Mouse (Mus musculus) stomach, embryonic 16.5 days (tissue): ENCODE results near the gene Cdc34. TPM values are rescaled to one million over a fixed set of nuclear protein-coding genes. Genes with fewer than 3 reads are reported as not detected.

ENCODE experiments used
- ATAC-seq: fragments of 200-750 bp; cut with Nextera tagmentation; 2 replicates; pipeline ENCODE4 v1.8.0; 2017; ENCODE audit warnings: moderate number of reproducible peaks, moderate TSS enrichment; ENCODE audit not compliant: insufficient read depth, low FRiP score
- H3K27ac ChIP-seq: fragments of 300-500 bp; sonication (generic); 2 replicates; pipeline ENCODE4 v1.5.1; 2014; ENCODE audit warnings: low read length
- H3K27me3 ChIP-seq: fragments of 300-500 bp; sonication (generic); 2 replicates; pipeline ENCODE4 v1.6.1; 2014; ENCODE audit warnings: low read length, control low read depth, mixed read lengths; ENCODE audit not compliant: control insufficient read depth, insufficient read depth
- H3K36me3 ChIP-seq: fragments of 300-500 bp; sonication (generic); 2 replicates; pipeline ENCODE4 v1.6.1; 2014; ENCODE audit warnings: low read length; ENCODE audit not compliant: control insufficient read depth, insufficient read depth
- H3K4me1 ChIP-seq: fragments of 300-500 bp; sonication (generic); 2 replicates; pipeline ENCODE4 v1.6.1; 2014; ENCODE audit warnings: low read length, control low read depth, mixed read lengths; ENCODE audit not compliant: control insufficient read depth, insufficient read depth
- H3K4me2 ChIP-seq: fragments of 300-500 bp; sonication (generic); 2 replicates; pipeline ENCODE4 v1.6.1; 2014; ENCODE audit warnings: low read depth, low read length, mixed read lengths
- H3K4me3 ChIP-seq: fragments of 300-500 bp; sonication (generic); replicated peaks from 2 replicates; pipeline ENCODE4 v1.5.1; 2014; ENCODE audit warnings: mild to moderate bottlenecking, low read length
- H3K9ac ChIP-seq: fragments of 300-500 bp; sonication (generic); 2 replicates; pipeline ENCODE4 v1.6.1; 2014; ENCODE audit warnings: low read length
- H3K9me3 ChIP-seq: fragments of 300-500 bp; sonication (generic); replicated peaks from 2 replicates; pipeline ENCODE4 v1.6.1; 2016; ENCODE audit warnings: low read length, control low read depth; ENCODE audit not compliant: control insufficient read depth
- WGBS: fragments of 180-500 bp; shearing (Covaris S2); extraction: QIAGEN DNeasy Blood & Tissue Kit; methylation state at CpG from one replicate; pipeline ENCODE4 v1.1.7; 2014; 5-methylcytosine and 5-hydroxymethylcytosine counted together
- polyA plus RNA-seq: library from polyadenylated mRNA; unstranded; fragments of >200 nt; fragmentation: Nextera tagmentation; extraction: Ambion mirVana; gene quantifications from 2 replicates; pipeline ENCODE4 v1.2.1, GENCODE M21; 2015

Cdc34 gene
- polyA plus RNA-seq, 1 experiment from 2014 or later: 84.6 TPM

GRCm38 (mm10) chr10:79682916-79683582 lies 1.1 kb downstream of the Cdc34 start:
- Histone ChIP-seq H3K4me2 (peak overlapping the region; percentile 84), H3K27ac (peak overlapping the region; percentile 76), H3K36me3 (peaks cover 12% of the 10 kb centered on the region; the same call in 1 of the 2 replicates), H3K4me1 (peaks cover 19% of the 10 kb centered on the region), H3K9ac (peak overlapping the region; percentile 87), H3K27me3 (no peaks in the 10 kb centered on the region), H3K9me3 (no peaks in the 10 kb centered on the region), H3K4me3 (peak overlapping the region; percentile 89)
- no peak for ATAC-seq
- 2% methylated on average over 10 of the region's 10 CpGs for WGBS

GRCm38 (mm10) chr10:79683726-79684640 lies 2.0 kb downstream of the Cdc34 start:
- no peaks in the 10 kb centered on the region for H3K9me3 ChIP-seq
- peak overlapping the region; percentile 87 for H3K9ac ChIP-seq
- peak overlapping the region; percentile 89 for H3K4me3 ChIP-seq
- H3K36me3 ChIP-seq: peaks cover 19% of the 10 kb centered on the region
- H3K4me2 ChIP-seq: peak overlapping the region; percentile 84
- 82% methylated on average over 6 of the region's 6 CpGs for WGBS
- H3K27ac ChIP-seq: no peak overlapping the region
- peaks cover 19% of the 10 kb centered on the region for H3K4me1 ChIP-seq
- no peaks in the 10 kb centered on the region for H3K27me3 ChIP-seq
- ATAC-seq: no peak

GRCm38 (mm10) chr10:79684770-79685600 lies 3.0 kb downstream of the Cdc34 start:
- H3K4me3 ChIP-seq: no peak overlapping the region
- peaks cover 23% of the 10 kb centered on the region for H3K36me3 ChIP-seq
- H3K4me2 ChIP-seq: no peak overlapping the region
- H3K9ac ChIP-seq: no peak overlapping the region
- 92% methylated on average over 25 of the region's 25 CpGs for WGBS
- no peaks in the 10 kb centered on the region for H3K9me3 ChIP-seq
- no peak overlapping the region for H3K27ac ChIP-seq
- H3K27me3 ChIP-seq: no peaks in the 10 kb centered on the region
- ATAC-seq: no peak
- H3K4me1 ChIP-seq: peaks cover 19% of the 10 kb centered on the region

GRCm38 (mm10) chr10:79686219-79686618 lies 4.2 kb downstream of the Cdc34 start:
- no peak overlapping the region for H3K27ac ChIP-seq
- no peaks in the 10 kb centered on the region for H3K9me3 ChIP-seq
- no peak overlapping the region for H3K4me2 ChIP-seq
- H3K27me3 ChIP-seq: no peaks in the 10 kb centered on the region
- H3K4me1 ChIP-seq: peaks cover 16% of the 10 kb centered on the region
- H3K9ac ChIP-seq: no peak overlapping the region
- H3K36me3 ChIP-seq: peaks cover 23% of the 10 kb centered on the region
- ATAC-seq: no peak
- H3K4me3 ChIP-seq: no peak overlapping the region
- WGBS: 76% methylated on average over 2 of the region's 2 CpGs

GRCm38 (mm10) chr10:79686691-79687090 lies 4.7 kb downstream of the Cdc34 start:
- H3K4me2 ChIP-seq: no peak overlapping the region
- H3K27me3 ChIP-seq: no peaks in the 10 kb centered on the region
- no peak for ATAC-seq
- no peak overlapping the region for H3K9ac ChIP-seq
- peaks cover 23% of the 10 kb centered on the region for H3K36me3 ChIP-seq
- WGBS: 93% methylated on average over 1 of the region's 1 CpGs
- H3K4me1 ChIP-seq: peaks cover 15% of the 10 kb centered on the region
- no peak overlapping the region for H3K27ac ChIP-seq
- H3K9me3 ChIP-seq: no peaks in the 10 kb centered on the region
- no peak overlapping the region for H3K4me3 ChIP-seq

- no peaks in the 10 kb centered on the region for H3K27me3 ChIP-seq
- H3K4me2 ChIP-seq: no peak overlapping the region
- H3K27ac ChIP-seq: no peak overlapping the region
- H3K9ac ChIP-seq: no peak overlapping the region
- H3K36me3 ChIP-seq: peaks cover 23% of the 10 kb centered on the region
- no peak for ATAC-seq
- peaks cover 15% of the 10 kb centered on the region for H3K4me1 ChIP-seq
- no peaks in the 10 kb centered on the region for H3K9me3 ChIP-seq
- WGBS: 96% methylated on average over 6 of the region's 6 CpGs
- no peak overlapping the region for H3K4me3 ChIP-seq
Measured at GRCm38 (mm10) chr10:79687513-79687912, 5.5 kb downstream of the Cdc34 start.

- peaks cover 23% of the 10 kb centered on the region for H3K36me3 ChIP-seq
Measured at GRCm38 (mm10) chr10:79688720-79689119, 6.7 kb downstream of the Cdc34 start, which contains the start of gene Gzmm. TSS of gene Gzmm (plus strand) at chr10:79689020.

GRCm38 (mm10) chr10:79689178-79689577 lies 7.2 kb downstream of the Cdc34 start:
- Histone ChIP-seq H3K27me3 (no peaks in the 10 kb centered on the region), H3K36me3 (peaks cover 23% of the 10 kb centered on the region), H3K4me2 (no peak overlapping the region), H3K4me3 (no peak overlapping the region), H3K4me1 (peaks cover 2% of the 10 kb centered on the region), H3K9me3 (no peaks in the 10 kb centered on the region), H3K27ac (no peak overlapping the region), H3K9ac (no peak overlapping the region)
- WGBS: 90% methylated on average over 3 of the region's 3 CpGs
- ATAC-seq: no peak

More at GRCm38 (mm10) chr10:79688720-79689119, 6.7 kb downstream of the Cdc34 start, which contains the start of gene Gzmm:
- no peak for ATAC-seq
- Histone ChIP-seq H3K4me2 (no peak within 1 kb of the TSS), H3K4me1 (peaks cover 7% of the 10 kb centered on the region), H3K9me3 (no peaks in the 10 kb centered on the region), H3K4me3 (no peak within 1 kb of the TSS), H3K27ac (no peak within 1 kb of the TSS), H3K27me3 (no peaks in the 10 kb centered on the region), H3K9ac (no peak within 1 kb of the TSS)
- 79% methylated on average over 4 of the region's 4 CpGs for WGBS
